Mouse (Mus musculus): ENCODE measurements at regions not wholly inside any gene's neighbourhood (a gene's known extent, or its start where the extent isn't known, plus 50 kb on each side); places are given as distances from the start of the nearest gene placed in this dataset.

DNA sequence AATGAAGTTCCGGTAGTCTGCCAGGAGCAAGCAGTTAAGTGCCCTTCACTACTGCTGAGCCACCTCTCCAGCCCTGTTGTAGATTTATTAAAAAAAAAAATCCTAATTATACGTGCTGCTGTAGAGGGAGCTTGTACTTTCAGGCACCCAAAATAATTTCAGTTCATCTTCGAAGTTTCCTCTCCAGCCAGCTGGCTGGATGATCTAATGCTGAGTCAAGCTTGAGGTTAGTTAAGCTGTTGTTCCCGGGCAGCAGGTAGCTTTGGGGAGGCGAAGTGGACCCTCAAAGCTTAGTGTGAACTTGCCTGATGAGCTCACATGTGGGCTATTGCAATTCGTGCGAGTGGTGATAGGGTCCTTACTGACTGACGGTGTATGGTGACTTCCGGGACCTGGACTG, 134.6 kb upstream of the Ubr2 start:
- no peak for DNase-seq
- intact Hi-C loops (cut with DNase I), result no loop called here

DNA sequence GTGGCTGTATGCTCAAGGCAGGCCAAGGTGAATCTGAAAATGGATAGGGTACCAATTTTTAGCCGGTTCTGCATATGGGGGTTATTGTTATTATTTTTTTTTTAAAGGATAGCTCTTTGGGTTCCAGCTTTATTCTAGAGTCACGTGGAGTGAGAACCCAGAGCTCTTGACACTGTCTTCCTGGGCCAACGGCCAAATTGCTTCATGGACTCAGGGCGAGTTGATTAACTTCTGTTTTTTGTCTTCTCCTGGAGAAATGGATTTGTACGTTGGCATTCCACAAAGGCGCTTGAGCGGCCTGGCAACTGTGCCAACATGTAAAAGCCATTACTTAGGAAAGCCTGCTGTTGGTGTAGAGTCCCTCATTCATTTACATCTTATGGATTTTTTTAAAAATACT, 134.1 kb upstream of the Ubr2 start:
- DNase-seq, result peak in 1 of 2 experiments; percentile 39
- intact Hi-C loops (cut with DNase I), result no loop called here

GRCm38 (mm10) chr17:47143898-47144297, 133.5 kb upstream of the Ubr2 start:
- intact Hi-C loops (cut with DNase I), result no loop called here

GRCm38 (mm10) chr17:47142885-47143284, 132.5 kb upstream of the Ubr2 start:
- DNase-seq, result no peak
- intact Hi-C loops (cut with DNase I), result no loop called here

More at GRCm38 (mm10) chr17:47143898-47144297, 133.5 kb upstream of the Ubr2 start:
- DNase-seq, result no peak

- intact Hi-C loops (cut with DNase I), result no loop called here
- no peak for DNase-seq
These were observed 131.9 kb upstream of the Ubr2 start for GRCm38 (mm10) chr17:47142276-47142675.

DNA sequence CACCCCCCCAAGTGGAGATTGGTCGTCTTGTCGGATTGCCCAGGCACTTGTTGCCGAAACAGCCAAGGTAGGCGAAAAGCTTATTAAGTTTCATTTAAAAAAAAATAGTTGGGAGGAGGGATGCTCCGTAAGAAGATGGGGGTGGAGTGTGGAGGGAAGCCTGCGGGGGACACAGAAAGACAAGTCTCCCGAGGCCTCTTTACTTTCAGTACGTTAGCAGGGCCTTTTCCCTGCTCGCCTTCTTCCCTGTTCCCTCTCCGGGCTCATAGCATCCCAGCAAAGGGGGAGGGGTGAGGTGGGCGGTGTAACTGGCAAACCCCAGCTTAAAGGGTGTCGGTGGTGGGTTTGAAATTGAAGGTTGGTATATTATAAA, 131.5 kb upstream of the Ubr2 start:
- DNase-seq, result peak in 1 of 2 experiments; percentile 28
- intact Hi-C loops (cut with DNase I), result loop anchor here (2.0 kb wide), 1 partner anchor 37 kb away; no protein-coding TSS in a partner anchor

- intact Hi-C loops (cut with DNase I), result loop anchor here (2.0 kb wide), 1 partner anchor 38 kb away; no protein-coding TSS in a partner anchor
- peak; percentile 54 to 69 for DNase-seq
These were observed 130.8 kb upstream of the Ubr2 start for GRCm38 (mm10) chr17:47140969-47141842.

- intact Hi-C loops (cut with DNase I), result loop anchor here (2.0 kb wide), 1 partner anchor 38 kb away; no protein-coding TSS in a partner anchor
- peak in 1 of 2 experiments; percentile 46 for DNase-seq
These were observed 130.0 kb upstream of the Ubr2 start for GRCm38 (mm10) chr17:47140241-47140968.

DNA sequence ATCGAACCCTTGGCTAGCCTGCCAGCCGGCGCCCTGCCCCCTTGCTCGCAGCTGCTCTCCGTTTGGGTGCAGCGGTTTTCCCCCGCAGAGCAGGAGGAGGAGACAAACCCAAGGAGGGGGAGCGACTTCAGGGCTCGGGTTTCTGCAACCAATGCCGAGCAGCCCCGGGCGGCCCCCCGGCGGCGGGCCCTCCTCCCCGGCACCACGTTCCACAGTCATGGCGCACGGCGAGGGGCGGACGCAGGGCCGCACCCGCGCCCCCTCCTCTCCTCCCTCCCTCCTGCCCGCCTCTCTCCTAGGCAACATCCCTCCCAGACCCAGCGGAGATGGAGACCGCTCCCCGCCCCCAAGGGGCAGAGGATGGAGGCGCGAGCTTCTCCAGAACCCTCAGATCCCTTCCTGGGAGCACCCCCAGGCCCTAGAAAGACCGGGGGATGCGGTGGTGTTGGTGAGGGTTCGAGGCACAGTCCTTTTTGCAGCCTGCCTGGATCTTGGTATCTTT, 129.4 kb upstream of the Ubr2 start:
- DNase-seq, result peak; percentile 83 to 88
- intact Hi-C loops (cut with DNase I), result loop anchor here (2.0 kb wide), 1 partner anchor 39 kb away; no protein-coding TSS in a partner anchor

DNA sequence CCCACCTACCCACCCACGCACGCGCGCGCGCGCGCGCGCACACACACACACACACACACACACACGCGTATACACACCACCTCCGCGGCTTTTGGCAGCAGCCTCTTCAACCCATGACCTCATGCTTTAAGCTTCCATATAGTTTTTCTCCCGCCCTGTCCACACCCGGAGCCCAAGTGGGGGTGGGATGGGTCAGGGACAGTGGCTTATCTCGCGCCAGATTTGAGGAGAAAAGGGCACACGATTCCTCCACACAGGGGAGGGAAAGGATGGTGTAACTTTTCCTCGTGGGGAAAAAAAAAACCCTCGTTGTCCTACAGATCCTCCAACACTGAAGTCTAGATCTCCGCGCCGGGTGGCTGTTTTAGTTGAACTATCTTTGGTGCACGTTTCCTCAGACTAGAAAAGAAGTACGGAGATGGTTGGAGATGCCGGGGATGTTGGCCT, 128.8 kb upstream of the Ubr2 start:
- peak in 1 of 2 experiments; percentile 6 for DNase-seq
- intact Hi-C loops (cut with DNase I), result no loop called here

- intact Hi-C loops (cut with DNase I), result no loop called here
- DNase-seq, result no peak
These were observed 127.8 kb upstream of the Ubr2 start for GRCm38 (mm10) chr17:47138174-47138573.

GRCm38 (mm10) chr17:47135391-47135790, 125.0 kb upstream of the Ubr2 start:
- peak in 1 of 2 experiments; percentile 12 for DNase-seq
- intact Hi-C loops (cut with DNase I), result no loop called here

- intact Hi-C loops (cut with DNase I), result no loop called here
These were observed 123.4 kb upstream of the Ubr2 start for GRCm38 (mm10) chr17:47133785-47134184.

DNA sequence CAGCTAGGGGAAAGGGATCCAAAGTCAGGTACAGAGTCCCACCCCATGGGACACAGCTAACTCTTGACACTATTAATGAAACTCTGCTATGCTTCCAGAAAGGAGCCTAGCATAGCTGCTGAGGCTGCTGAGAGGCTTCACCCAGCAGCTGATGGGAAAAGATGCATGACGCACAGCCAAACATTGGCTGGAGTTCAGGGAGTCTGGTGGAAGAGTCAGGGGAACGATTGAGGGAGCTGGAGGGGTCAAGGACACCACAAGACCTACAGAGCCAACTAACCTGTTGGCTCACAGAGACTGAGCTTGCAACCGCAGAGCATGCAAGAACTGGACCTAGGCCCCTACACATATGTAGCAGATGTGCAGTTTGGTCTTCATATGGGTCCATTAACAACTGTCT, 117.2 kb upstream of the Ubr2 start:
- intact Hi-C loops (cut with DNase I), result no loop called here
- DNase-seq, result no peak

More at GRCm38 (mm10) chr17:47133785-47134184, 123.4 kb upstream of the Ubr2 start:
- no peak for DNase-seq

GRCm38 (mm10) chr17:47123576-47123975, 113.2 kb upstream of the Ubr2 start:
- intact Hi-C loops (cut with DNase I), result no loop called here
- DNase-seq, result no peak

- intact Hi-C loops (cut with DNase I), result no loop called here
These were observed 111.9 kb upstream of the Ubr2 start for GRCm38 (mm10) chr17:47122221-47122620.

GRCm38 (mm10) chr17:47118010-47118409, 107.7 kb upstream of the Ubr2 start:
- intact Hi-C loops (cut with DNase I), result loop anchor here (5.0 to 10.0 kb wide), 2 partner anchors 114 to 217 kb away; no protein-coding TSS in a partner anchor
- no peak for DNase-seq

More at GRCm38 (mm10) chr17:47122221-47122620, 111.9 kb upstream of the Ubr2 start:
- DNase-seq, result no peak

DNA sequence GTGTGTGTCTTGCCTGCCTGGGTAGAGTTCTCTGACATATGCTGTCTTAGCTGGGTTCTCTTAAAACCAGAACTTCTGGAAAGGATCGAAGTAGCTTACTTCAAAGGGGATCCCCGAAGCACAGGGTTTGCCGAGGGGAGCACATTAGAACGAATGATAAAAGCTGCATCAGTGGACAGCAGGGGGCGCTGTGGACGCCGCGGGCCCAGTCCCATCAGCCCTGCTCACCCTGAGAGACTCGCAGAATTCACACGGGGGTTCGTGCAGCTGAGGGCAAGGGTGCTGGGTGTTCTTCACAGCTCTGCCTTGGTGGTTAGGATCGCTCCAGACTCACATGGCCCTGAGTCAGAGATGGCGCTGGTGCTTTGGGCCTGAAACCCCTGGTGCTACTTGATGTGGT, 105.4 kb upstream of the Ubr2 start:
- peak; percentile 7 to 39 for DNase-seq
- intact Hi-C loops (cut with DNase I), result loop anchor here (5.0 to 10.0 kb wide), 2 partner anchors 117 to 219 kb away; no protein-coding TSS in a partner anchor

- no peak for DNase-seq
- intact Hi-C loops (cut with DNase I), result loop anchor here (5.0 to 10.0 kb wide), 2 partner anchors 117 to 220 kb away; no protein-coding TSS in a partner anchor
These were observed 104.8 kb upstream of the Ubr2 start for GRCm38 (mm10) chr17:47115141-47115540.

DNA sequence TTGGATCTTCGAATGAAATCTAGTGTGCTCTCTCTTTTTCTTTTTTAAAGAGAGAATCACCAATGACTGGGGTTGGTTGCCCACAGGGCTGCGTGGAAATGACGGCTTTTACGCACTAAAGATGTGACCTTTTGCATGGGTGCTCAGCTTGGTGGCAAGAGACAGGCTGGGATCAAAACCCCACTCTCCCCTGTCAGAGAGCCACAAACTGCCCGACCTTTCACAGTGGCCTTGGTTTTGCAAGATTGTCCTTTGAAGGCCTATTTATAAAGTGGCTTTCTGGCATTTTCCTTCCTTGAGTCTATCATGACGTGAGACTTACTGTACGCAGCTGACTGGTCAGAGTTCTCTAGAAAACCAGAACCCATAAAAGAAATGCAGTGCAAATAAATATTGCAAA, 104.4 kb upstream of the Ubr2 start:
- DNase-seq, result no peak
- intact Hi-C loops (cut with DNase I), result loop anchor here (5.0 to 10.0 kb wide), 2 partner anchors 118 to 220 kb away; no protein-coding TSS in a partner anchor
